Mouse (Mus musculus) lung, postnatal 10 days (tissue): ENCODE measurements around the gene Atp5d.

Experiments used
- DNase-seq: peaks from one replicate; pipeline ENCODE4 v3.0.0; 2021

Atp5d gene

DNA sequence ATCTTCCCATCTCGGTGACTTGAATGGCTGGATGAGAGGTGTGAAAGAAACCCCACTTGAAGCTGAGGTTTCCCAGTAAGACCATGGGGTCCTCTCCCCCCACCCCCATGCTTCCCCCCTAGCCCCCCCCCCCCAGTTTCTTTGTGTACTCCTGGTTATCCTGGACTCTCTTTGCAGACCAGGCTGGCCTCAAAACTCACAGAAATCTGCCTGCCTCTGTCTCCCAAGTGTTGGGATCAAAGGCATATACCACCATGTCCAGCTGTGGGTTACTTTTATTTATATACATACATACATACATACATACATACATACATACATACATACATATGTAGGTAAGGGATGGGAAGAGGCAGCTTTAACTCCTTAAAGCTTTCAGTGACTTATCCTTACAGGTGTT is 30.6 kb downstream of the Atp5d start:
- no peak for DNase-seq

DNA sequence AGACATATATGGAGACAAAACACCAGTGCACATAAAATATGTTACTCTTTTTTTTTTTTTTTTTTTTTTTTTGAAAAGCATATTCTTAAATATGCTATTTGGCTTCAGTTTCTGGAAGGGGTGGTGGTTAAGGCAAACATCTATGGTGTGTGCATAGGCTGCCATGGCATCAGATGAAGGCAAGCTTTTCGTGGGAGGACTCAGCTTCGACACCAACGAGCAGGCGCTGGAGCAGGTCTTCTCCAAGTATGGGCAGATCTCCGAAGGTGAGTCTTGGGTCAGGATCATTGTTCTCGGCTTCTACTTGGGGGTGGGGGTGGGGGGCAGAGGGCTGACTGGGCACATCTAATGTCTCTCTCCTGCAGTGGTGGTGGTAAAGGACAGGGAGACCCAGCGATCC is 31.2 kb downstream of the Atp5d start:
- no peak for DNase-seq

DNA sequence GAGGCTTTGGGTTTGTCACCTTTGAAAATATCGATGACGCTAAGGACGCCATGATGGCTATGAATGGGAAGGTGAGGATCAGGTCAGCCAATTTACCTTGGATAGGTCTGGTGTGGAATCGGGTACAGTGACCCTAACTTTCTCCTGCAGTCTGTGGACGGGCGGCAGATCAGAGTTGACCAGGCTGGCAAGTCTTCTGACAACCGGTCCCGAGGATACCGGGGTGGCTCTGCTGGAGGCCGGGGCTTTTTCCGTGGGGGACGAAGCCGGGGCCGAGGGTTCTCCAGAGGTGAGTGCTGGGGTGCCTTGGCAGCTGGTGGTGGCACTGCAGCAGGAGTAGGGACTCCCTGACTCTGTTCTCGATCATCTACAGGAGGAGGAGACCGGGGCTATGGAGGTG is 31.6 kb downstream of the Atp5d start:
- DNase-seq, result no peak

DNA sequence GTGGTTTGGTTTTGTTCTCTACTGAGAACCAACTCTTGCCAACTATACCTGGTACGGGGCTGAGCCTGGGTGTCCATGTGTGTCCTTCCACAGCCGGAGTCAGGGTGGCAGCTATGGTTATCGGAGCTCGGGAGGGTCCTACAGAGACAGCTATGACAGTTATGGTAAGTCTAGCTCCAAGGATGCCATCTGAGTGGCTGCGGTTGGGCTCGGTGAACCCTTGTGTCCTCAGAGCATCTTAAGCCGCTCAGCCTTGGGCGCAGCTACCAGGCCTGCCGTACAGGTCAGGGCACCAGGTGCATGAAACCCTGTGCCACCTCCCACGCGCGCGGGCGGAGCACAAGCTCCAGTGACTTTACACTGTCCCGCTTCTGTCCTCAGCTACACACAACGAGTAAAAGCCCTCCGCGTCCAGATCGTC is 32.2 kb downstream of the Atp5d start:
- no peak for DNase-seq

DNA sequence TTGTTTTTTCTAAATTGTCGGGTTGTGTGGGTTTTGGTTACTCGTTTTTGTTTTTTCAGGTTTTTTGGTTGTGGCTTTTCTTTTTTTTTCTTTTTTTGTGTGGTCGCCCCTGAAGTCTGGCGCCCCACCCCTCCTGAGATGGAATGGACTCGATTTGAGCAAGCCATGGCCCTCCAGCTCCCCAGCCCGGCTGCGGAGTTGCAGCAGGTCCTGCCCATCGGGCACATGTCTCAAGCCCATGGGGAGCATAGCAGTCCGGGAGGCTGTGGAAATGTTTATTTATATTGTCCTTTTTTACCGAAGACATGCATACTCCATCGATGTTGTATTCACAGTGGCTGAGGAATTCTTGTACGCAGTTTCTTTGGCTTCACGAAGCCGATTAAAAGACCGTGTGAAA is 32.8 kb downstream of the Atp5d start:
- DNase-seq, result no peak

DNA sequence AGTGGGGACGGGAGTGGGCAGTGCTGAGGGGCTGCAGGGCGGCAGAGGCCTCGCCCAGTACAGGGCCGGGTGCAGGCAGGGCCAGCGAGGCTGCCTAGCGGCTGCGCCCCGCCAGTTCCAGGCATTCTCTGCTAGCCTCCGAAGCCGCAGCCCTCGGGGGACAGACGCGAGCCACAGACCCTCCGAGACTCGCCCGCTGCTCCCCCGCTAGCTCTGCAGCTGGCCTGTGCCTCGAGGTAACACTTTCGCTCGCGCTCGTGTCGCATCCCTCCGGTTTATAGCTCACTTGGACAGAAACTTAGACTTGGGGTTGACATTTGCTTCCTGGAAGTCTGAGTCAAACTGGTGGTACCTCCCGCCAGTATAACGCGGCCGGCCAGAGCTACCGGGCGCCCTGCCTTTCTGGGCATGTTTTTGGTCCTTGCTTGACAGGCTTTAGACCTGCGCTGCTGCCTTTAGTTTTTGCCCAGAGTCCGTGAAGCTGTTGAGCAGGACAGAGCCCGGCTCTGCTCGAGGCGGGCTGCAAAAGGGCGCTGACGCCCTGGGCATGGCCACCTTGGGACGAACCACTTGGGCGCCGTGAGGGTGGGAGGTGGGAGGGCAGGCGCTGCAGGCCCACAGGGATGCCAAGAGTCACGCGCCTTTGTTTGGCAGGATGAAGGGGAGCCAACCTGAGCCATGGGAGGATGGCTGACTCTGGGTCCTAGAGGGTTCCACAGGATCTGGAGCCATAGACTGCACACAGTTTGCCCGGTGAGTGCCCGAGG is 33.5 kb downstream of the Atp5d start:
- DNase-seq, result no peak

DNA sequence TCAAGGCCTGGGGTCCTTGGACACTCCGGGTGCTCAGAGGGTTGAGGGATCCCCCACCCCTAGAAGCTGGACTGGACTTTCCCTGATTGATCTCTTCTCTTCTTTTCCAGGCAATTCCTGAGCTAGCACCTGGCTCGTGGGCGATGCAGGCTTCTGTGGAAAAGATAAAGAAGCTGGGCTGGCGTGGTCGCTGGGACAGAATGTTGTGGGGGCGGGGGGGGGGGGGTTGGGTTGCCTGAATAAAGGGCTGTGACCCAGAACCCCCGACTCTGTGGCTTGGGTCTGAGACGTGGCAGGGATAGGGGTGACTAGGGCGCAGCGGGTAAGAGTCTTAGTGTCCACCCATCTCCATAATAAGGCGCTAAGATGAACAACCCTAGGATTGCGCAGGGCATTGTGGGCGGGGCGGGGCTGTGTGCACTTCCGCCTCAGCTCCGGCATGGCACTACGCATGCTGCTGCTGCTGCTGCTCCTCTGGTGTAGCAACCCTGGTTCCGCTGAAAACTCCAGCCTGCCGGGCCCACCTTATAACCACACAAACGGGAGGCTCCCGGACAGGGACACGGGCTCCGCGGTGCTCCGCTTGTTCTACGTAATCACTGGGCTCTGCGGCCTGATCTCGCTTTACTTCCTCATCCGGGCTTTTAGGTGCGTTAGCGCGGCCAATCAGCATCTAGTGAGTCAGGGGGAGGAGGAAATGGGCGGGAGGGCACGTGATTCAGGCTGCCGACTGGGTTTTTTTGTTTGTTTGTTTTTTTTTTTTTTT is 34.3 kb downstream of the Atp5d start, which contains the start of gene 1600002K03Rik:
1600002K03Rik (plus strand) TSS at position 418 of the 766 bp plus-strand sequence.
- peak; percentile 94 for DNase-seq

DNA sequence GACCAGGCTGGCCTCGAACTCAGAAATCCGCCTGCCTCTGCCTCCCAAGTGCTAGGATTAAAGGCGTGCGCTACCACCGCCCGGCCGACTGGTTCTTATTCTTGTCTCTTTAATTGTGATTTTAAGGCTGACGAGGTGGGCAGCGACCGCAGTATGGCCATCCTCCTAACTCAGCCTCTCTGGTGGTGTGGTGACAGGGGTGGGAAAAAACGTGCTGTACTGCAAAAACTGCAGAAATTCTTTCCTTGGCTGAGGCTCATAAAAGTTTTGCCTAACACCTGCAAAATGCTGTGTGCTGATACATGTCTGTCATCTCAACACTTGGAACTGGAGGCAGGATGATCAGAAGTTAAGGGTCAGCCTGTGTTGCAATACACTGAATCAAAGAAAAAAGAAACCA is 34.9 kb downstream of the Atp5d start:
- DNase-seq, result no peak

DNA sequence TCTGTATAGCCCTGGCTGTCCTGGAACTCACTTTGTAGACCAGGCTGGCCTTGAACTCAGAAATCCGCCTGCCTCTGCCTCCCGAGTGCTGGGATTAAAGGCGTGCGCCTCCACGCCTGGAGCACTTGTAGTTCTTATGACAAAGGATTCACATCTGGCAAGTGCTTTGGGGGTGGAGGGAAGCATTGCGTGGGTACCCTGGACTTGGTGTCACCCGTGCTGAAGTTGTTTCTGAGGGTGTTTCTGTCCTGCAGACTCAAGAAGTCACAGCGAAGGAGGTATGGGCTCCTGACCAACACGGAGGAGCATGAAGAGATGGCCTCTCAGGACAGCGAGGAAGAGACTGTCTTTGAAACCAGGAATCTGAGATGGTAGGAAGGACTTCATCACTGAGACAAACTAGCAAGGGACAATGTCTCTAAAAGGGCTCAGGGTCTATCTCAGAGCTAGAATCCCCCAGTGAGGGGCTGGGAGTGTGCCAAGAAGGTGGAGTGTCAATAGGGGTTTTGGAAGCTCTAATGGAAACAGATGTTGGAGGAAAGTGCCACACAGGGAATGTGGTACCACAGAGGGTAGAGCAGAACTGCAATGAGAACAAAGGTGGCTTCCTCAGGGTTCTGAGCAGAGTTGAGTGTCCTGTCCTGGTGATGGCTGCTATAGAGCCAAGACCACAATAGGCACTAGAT is 35.7 kb downstream of the Atp5d start:
- DNase-seq, result no peak

DNA sequence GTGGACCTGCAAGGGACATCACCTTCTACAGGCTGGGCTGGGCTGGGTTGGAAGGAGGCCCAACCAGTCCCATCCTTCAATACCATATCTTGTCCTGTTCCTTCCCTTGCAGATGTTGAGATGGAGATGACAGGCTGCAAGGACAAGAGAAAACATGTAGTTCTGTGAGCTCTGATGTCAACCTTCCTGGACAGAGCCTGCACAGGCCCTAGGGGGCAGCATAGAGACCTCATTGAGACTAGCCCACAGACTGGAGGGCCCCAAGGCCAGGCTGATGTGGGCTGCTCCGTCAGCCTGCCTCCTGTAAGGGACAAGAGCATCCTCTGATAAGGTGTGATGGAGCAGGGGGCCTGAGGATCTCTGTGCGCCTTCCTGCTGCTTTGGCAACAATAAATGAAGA is 36.3 kb downstream of the Atp5d start:
- peak; percentile 59 for DNase-seq

DNA sequence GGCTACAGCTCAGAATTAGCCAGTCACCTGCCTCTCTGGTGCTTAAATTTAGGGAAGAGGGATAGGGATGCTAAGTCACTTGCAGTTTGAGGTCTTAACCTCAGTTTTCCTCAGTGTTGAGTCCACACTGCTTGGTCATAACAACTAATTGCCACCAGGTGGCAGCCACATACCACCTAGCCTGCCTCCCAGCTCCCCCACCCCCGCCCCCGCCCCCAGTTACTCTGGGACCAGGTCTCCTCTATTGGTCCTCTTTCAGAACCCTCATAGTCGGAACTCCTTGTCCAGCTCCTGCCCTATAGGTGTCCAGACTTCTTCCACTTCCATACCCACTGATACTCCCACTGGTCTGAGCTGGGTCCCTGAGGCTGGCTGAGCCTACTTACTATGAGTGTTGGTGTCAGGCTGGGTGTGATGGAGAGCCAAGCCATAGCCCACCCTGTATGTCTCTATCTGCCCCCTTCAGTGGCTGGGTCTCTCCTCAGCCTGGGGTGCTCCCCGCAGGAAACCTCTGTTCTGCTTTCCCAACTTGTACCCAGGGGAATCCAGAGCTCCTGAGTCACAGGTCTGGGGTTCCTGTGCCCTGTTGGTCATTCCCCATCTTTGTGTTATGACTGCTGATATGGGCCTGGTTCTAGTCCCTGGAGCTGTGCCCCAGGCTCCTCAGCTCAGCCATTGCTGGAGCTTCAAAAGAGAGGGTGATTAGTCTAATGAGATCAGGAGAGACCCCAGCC is 37.3 kb downstream of the Atp5d start:
- DNase-seq, result peak; percentile 58

DNA sequence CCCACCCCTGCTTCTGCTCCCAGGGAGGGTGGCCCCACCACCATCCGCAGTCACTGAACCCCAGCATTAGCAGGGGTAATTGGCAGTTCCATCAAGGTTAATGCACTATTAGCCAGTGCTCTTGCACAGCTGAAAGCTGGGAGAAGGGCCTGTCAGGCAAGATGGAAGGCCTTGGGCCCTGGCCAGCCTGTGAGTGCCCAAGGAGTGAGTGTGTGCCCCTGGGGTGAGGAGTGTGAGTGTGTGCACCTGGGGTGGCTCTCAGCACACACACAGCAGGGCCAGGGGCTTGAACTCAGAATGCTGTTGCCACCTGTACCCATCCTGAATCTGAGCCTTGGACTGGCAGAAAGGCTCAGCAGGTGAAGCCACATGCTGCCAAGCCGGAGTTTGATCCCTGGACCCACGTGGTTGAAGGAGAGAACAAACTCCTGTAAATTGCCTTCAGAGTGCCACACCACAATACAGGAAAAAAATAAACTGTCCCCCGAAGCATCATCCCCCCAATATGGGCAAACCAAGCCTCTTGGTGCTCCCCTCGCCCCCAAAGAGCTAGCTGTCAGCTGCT is 37.9 kb downstream of the Atp5d start:
- DNase-seq, result no peak

DNA sequence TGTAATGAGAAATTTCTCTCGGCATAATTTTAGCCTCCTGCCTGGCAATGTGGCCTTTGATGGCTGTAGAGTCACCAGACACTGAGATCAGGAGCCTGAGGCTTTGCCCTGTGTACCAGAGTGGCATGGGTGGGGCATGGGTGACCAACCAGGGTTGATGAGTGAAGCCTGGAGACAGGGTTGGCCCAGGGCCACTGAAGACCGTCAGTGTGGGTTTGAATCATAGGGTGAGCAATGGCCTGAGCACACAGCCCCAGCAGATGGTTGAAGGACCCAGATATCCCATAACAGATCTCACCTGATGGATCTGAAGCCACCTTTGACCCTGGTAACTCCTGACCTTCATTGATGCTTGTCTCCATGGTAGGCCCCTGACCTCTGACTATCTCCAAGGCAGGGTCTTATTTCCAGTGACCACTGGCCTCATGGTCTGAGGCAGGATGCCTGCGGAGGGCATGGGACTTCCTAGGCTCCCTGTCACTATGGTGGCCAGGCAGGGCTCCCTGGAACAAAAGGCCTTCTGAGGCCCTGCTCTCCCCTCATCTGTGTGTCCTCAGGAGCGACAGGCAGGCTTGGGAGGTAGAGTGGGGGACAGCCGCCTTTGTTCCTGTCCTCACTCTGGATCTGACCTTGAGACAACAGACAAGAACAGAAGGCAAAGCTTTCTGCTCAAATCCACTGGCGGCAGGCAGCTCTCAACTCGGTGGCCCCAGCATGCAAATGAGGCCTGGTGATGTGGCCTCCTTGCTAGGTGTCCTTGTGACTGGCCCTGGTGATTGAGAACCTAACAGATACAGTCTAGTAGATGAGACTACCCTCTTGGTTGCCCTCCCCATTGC is 39.2 kb downstream of the Atp5d start:
- DNase-seq, result no peak

DNA sequence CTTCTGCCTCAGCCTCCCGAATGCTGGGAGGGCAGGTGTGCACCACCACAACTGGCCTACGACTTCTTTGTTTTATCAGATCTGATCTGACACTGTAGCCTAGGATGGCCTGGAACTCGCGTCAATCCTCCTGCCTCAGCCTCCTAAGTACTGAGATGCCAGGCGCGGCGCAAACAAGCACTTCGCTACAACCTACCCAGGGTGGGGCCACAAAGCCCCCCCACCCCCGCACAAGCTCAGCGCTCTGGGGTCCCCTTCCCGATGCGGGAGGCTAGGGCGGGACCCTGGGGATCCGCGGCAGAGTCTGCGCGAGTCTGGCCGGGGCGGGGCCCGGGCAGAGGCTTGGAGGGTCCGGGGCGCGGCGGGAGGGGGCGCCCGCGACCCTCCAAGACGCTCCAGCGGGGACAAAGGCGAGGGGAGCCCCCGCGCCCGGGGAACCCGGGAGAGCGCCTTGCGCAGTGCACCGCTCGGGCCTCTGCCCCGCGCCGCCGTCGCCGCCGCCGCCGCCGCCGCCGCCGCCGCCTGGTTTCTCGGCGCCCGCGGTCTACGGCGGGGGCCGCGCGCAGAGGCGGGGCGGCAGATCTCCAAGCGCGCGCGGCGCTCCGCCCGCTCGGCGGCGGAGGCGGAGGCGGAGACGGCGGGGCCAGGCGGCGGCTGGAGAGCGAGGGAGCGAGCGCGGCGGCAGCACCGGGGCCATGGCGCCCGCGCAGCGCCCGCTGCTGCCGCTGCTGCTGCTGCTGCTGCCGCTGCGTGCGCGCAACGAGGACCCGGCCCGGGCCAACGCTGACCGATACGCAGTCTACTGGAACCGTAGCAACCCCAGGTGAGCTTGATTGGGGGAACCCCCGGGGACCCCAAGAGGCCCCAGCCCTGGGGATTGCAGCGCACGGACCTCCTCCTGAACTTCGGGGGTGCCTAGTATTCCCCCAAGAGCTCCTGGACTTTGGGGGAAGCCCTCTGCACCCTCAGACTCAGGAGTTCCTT is 40.9 kb downstream of the Atp5d start, which contains the start of gene Efna2:
Efna2 (plus strand) TSS at position 415 of the 984 bp plus-strand sequence.
- no peak for DNase-seq

DNA sequence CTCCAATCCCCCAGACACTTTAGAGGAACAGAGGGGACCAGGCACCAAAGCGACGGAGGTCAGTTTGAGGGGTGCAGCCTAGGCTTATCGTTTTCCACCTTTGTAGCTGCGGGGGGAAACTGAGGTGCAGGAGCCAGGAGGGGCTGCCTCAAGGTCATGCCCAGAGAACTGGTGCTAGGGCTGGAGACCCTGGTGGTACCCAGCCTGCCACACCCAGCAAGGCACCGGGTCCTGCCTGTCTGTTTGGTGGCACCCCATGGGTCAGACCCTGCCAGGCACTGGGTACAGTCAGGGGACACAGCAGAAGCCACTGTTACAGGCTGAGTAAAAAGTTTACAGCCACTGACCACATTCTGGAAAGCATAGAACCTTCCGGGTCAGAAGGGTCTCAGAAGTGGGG is 41.9 kb downstream of the Atp5d start:
- DNase-seq, result no peak

DNA sequence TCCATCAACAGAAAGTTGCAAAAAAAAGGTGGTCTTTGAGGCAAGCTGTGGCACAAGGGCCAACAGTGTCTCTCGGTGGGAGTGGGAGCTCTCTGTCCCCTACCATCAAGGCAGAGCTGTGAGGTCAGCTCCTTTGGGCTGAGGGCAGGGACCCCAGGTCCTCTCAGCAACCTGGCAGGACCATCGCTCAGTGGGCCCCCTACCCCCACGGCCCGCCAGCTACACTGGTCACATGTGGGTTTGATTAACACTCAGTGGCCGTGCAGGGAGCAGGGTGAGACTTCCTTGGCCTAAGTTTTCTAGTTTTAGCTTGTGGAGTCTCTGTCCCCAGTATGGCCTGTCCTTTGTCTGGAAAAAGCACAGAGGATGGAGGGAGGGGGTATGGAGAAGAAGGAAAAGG is 42.4 kb downstream of the Atp5d start:
- no peak for DNase-seq

DNA sequence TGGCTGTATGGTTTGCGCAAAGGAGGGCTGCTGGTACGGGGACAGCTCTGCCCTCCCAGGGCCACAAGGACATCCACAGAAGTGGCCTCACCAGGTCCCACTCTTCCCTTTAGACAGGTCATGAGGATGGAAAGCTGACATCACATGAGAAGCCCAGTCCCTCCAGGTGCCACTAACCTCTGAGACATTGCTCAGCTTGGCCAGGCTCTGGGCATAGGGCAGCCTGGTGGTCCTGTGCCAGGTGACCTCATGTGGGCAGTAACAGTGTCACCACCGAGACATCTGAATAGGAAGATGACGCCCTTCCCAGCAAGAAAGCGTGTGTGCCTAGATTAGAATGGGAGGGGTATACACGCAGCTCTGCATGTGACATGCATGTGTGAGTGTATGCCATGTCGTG is 44.1 kb downstream of the Atp5d start:
- DNase-seq, result no peak

DNA sequence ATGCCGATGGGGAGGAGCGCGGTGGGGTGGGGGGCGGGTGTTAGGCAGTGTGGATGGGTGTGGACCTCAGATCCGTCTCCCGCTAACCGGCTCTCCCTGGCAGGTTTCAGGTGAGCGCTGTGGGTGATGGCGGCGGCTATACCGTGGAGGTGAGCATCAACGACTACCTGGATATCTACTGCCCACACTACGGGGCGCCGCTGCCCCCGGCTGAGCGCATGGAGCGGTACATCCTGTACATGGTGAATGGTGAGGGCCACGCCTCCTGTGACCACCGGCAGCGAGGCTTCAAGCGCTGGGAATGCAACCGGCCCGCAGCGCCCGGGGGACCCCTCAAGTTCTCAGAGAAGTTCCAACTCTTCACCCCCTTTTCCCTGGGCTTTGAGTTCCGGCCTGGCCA is 48.2 kb downstream of the Atp5d start:
- DNase-seq, result no peak

DNA sequence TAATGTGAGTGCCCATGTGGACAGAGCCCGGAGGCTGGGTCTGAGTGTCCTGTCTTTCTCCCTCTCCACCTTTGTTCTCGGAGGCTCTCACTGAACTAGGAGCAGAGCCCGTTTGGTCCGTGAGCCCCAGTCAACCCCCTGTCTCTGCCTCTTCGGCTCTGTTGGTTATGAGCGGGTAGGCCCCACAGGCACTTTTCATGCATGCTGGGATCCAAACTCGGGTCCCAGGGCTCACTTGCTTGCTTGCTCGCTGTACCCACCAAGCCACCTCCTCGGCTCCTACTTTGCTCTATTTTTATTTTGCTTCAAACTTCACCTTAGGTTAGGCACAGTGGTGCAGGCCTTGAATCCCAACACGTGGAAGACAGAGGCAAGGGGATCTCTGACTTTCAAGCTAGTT is 49.3 kb downstream of the Atp5d start:
- no peak for DNase-seq

DNA sequence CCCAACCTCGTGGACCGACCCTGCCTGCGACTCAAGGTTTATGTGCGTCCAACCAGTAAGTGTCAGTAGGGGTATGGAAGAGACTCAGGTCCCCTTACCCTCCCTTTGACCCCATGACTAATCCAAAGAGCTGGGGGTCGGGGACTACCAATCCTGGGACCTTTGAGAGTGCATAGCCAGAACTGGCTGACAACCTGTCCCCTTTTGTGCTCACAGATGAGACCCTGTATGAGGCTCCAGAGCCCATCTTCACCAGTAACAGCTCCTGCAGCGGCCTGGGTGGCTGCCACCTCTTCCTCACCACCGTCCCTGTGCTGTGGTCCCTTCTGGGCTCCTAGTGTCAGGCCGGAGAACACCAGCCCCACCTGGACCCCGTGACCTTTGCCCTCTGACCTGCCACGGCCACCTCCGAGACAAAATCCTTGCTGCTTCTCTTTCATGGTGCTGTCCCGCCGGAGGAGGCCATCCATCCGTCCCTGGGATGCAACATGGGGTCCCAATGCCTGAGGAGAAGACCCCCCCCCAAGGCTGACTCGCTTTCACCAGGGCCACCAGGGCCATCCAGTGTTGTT is 50.1 kb downstream of the Atp5d start:
- DNase-seq, result no peak
